Mouse (Mus musculus) small intestine, adult 10 weeks (tissue): ENCODE results near the gene Lctl. TPM values are rescaled to one million over a fixed set of nuclear protein-coding genes. Genes with fewer than 3 reads are reported as not detected.

Experiments used
- polyA plus RNA-seq: library from polyadenylated mRNA; stranded (reverse); fragments of 350-450 nt; fragmentation: Illumina TruSeq; extraction: RNeasy Lipid Tissue Mini Kit (QIAGEN cat#74804); gene quantifications from one replicate; pipeline ENCODE4 v1.2.3, GENCODE M21; 2014; ENCODE audit warnings: low replicate concordance

Gene Lctl
- polyA plus RNA-seq: 0.52 TPM

DNA sequence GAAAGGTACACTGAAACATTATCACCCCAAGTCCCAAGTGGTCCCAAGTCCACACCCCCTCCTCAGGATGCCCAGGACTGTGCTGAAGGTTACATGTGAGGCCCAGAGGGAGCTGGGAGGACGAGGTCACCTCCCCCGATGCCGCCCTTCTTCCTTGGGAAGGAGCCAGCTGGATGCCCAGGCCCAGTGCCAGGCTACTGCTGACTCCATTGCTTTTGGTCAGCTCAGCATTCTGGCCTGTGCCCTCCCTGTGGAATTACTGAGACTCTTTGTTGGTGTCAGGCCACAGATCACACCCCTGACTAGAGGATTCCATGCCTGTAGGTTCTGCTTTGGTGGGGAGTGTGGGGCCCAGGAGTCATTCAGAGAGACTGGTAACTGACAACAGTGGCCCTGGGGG lies at the start of gene Lctl:
TSS of gene Lctl (plus strand) at position 272 of the 400 bp plus-strand sequence.

DNA sequence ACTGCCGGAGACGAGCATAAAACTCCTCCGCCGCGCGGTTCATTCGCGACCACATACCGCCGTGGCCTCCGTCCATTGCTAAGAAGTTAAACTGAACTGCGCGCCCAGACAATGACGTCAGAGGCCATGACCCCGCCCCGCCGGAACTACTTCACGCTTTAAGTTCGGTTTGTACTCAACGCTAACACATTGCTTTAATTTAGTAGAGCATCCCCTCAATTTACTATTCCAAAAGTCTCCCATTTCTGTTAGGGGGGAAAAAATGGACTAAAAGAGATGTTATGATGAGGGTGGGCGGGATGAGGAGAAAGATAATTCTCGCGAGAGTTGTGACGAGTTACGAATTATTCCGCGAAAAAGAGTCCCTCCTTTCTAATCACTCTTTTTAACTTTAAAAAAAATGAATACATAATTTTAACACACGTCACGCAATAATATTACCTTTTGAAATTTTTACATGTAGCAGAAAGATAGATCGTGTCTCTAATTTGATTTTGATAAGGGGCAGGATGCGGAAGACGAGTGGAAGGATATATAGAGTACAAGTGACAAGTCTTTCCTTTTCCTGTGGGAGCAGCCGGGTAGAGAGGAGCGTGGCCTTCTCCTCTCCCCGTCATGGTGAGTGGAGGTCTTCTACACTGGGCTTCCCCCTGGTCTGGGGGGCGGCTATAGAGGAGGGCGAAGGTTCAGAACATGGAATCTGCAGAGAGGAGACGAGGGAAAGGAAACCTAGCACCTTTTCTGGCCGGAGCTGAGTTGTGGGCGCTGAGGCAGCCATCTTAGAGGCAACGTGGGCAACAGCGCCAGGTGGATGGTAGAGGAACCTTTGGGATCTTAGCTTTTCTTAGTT lies 56.1 kb downstream of the Lctl start, which contains the start of the genes Zwilch and Rpl4:
TSS of gene Zwilch (minus strand) at position 289 of the 850 bp plus-strand sequence.
TSS of gene Rpl4 (plus strand) at position 560 of the 850 bp plus-strand sequence.

DNA sequence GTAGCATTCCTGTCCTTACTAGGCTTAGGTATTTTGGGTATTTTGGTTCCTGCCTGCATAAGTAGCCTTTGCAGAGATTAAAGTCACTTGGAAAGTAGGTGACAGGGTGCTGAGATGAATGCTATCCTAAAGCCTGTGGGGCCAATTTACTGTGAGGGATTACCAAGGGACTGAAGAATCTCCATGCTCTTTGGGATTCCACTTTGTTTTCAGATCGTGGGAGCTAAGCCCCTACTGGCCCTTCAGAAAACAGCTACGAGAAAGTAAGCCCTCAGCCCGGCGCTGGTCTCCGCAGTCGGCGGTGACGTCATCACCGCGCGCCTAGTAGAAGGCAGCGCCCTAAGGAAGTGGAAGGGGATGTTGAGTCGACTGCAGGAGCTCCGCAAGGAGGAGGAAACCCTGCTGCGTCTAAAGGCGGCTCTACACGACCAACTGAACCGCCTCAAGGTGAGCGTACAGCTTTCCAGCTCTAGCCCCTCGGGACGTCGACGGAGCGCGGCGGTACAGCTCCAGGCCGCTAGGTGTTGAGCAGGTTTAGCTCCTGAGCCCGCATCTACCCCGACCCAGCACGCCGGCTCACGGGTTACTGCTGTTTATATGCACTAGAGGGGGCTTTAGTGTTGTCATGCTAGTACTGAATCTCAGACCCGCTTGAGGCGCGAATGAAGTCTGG lies 62.2 kb downstream of the Lctl start, which contains the start of gene Snapc5:
TSS of gene Snapc5 (plus strand) at position 301 of the 673 bp plus-strand sequence.

Other genes starting within 250 kb of the Lctl start
- gene Smad6, start 95.1 kb upstream of the Lctl start, polyA plus RNA-seq: 4.0 TPM
- gene Zwilch, start 56.0 kb downstream of the Lctl start, polyA plus RNA-seq: 25.1 TPM
- 333 TPM for gene Rpl4, start 56.2 kb downstream of the Lctl start, polyA plus RNA-seq
- gene Snapc5, start 62.1 kb downstream of the Lctl start, polyA plus RNA-seq: 82.3 TPM
- gene Uchl4, start 118.1 kb downstream of the Lctl start, polyA plus RNA-seq: not detected
- 78.3 TPM for gene Map2k1, start 136.5 kb downstream of the Lctl start, polyA plus RNA-seq
- gene Tipin, start 164.4 kb downstream of the Lctl start, polyA plus RNA-seq: 41.8 TPM
- gene Dis3l, start 224.1 kb downstream of the Lctl start, polyA plus RNA-seq: 6.7 TPM